Mouse (Mus musculus) 3134 (cell line): ENCODE data around the gene Mettl17.
"Not testable (repeated sequence)": the region's sequence is repeated elsewhere in the genome, so short reads cannot be mapped to it uniquely, and the experiment has no call there.

Experiments
- DNase-seq: peaks from one replicate; pipeline ENCODE4 v3.0.0-alpha.2; 2011; ENCODE audit warnings: low spot score; ENCODE audit not compliant: insufficient read length; ENCODE audit errors: extremely low read depth

The Mettl17 gene

DNA sequence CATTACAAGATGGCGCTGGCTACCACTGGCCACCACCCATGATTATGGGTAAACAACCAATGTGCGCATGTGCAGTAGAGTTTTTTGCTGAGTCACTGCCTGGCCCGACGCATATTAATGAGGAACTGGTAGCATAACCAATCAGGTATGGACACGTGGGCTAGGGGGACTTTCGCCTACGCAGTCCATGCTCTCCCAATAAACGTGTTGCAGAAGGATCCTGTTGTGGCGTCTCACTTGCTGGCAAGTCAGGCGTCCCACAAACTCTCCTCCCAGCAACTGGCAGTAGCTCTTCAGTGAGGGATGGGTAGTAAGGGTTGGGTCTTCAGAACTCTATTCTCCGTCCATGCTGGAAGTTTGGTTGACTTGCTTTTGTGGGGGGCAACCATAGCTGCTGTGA is 42.3 kb downstream of the Mettl17 start:
- not testable (repeated sequence) for DNase-seq

- no peak for DNase-seq
Measured at GRCm38 (mm10) chr14:51929309-51929943, 44.8 kb downstream of the Mettl17 start.

DNA sequence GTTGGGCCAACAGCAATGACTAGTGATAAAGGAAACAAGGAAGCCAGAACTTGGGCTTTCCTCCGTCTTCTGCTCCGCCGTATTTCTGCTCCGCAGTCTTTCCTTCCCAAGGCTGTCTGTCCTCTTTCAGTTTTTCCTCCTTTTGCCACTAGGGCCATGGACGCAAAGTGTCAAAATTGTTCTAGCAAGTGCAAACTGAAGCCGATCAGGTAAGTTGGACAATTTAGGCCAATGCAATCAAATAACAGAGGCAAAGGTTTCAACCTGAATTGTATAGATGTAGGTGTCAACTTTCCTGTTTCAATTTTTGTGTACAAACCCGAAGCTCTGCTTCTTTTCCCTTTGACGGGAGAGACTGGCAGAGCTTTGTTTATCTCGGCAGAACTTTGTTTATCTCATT is 45.3 kb downstream of the Mettl17 start:
- DNase-seq = no peak

GRCm38 (mm10) chr14:51930824-51931223 is 46.2 kb downstream of the Mettl17 start:
- peak; percentile 25 for DNase-seq

- DNase-seq = no peak
Measured at GRCm38 (mm10) chr14:51932092-51933020, 47.7 kb downstream of the Mettl17 start.

- DNase-seq = no peak
Measured at GRCm38 (mm10) chr14:51939005-51939404, 54.4 kb downstream of the Mettl17 start.

DNA sequence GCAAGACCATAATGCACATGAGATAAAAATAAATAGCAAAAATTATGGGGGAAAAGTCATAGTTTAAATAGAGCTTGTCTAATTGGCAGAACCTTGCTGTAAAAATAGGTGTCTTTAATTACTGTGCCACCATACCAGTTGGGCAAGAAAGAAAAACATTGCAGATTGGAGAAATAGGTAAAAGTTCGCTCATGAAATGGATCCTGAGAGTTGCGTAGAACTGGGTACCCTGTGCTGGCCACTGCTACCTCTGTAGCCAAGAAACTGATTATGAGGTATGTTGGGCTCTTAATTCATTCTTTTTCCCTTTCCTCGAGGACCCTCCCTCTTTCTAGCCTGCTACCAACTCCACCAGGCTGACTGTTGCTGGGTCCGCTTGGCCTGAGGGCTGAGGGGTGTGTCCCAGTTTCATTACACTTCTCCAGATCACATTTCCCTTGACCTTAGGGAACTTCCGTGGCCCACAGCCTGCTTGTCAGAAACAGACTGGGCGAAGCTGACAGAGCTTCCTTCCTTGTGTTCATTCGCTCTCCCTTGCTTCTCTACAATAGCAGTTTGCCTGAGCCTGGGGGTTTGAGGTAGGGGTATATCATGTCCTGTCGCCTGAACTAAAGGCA is 56.4 kb downstream of the Mettl17 start:
- no peak for DNase-seq

DNA sequence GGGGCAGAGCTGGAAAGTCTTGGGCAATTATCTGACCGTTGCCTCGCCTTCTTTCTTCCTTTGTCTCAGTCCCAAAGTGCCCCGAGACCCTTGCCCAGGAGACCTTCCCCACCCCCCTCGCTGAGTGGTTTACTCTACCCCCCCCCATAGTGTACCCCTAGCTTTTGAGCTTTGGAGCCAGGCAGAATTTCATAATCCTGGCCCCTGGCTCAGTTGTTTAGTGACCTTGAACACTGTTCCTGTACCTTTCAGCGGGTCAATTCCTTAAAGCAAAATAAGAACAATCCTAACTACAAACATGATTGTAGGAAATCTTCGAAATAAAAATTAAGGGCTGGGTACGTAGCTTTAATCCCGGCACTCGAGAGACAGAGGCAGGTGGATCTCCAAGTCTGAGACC is 56.9 kb downstream of the Mettl17 start:
- no peak for DNase-seq

DNA sequence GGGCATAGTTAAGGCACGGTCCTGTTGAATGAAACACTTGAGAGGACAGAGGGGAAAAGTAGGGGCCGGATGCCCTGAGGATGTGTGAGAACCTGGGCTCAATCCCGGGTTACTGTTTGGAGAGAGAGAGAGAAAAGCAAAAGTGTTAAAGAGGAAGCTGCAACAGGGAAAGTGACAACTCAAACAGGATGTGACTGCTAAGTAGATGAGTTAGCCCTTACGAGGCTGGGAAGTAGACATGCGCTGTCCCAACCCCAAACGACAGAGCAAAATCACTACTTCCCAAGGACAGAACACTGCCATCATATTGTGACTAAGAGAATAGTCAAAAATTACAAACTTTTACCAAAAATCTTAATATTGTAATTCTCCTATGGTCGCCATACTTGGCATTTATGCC is 57.6 kb downstream of the Mettl17 start:
- DNase-seq = no peak
